Mouse (Mus musculus): ENCODE results near the gene Rad23a.
"Not testable (repeated sequence)": the region's sequence is repeated elsewhere in the genome, so short reads cannot be mapped to it uniquely, and the experiment has no call there.

Rad23a gene

GRCm38 (mm10) chr8:84841514-84841913 is 1.0 kb upstream of the Rad23a start:
- no peak for DNase-seq (ENCODE audit: low spot score in 2 of 2)

- no peak for DNase-seq (ENCODE audit: low spot score in 2 of 2)
These were observed 604 bp downstream of the Rad23a start for GRCm38 (mm10) chr8:84839875-84840247.

- DNase-seq (ENCODE audit: low spot score in 2 of 2) = no peak
These were observed 1.1 kb downstream of the Rad23a start for GRCm38 (mm10) chr8:84839411-84839810.

GRCm38 (mm10) chr8:84838513-84838912 is 2.0 kb downstream of the Rad23a start:
- no peak for DNase-seq (ENCODE audit: low spot score in 2 of 2)

- DNase-seq (ENCODE audit: low spot score in 2 of 2) = no peak
These were observed 2.5 kb downstream of the Rad23a start for GRCm38 (mm10) chr8:84837912-84838470.

GRCm38 (mm10) chr8:84837149-84837911 is 3.1 kb downstream of the Rad23a start:
- DNase-seq (ENCODE audit: low spot score in 2 of 2) = no peak

GRCm38 (mm10) chr8:84834866-84835855 is 5.3 kb downstream of the Rad23a start:
- peak in 1 of 2 experiments; percentile 69 for DNase-seq (ENCODE audit: low spot score in 2 of 2)

- no peak for DNase-seq (ENCODE audit: low spot score in 2 of 2)
These were observed 6.2 kb downstream of the Rad23a start for GRCm38 (mm10) chr8:84834002-84834865.

- no peak for DNase-seq (ENCODE audit: low spot score in 2 of 2)
These were observed 7.4 kb downstream of the Rad23a start for GRCm38 (mm10) chr8:84832759-84833742.

GRCm38 (mm10) chr8:84832034-84832717 is 8.3 kb downstream of the Rad23a start:
- peak; percentile 74 to 77 for DNase-seq (ENCODE audit: low spot score in 2 of 2)

GRCm38 (mm10) chr8:84831490-84831889 is 9.0 kb downstream of the Rad23a start, which contains the start of gene Gadd45gip1:
TSS of gene Gadd45gip1 (plus strand) at chr8:84831522.
- no peak for DNase-seq (ENCODE audit: low spot score in 2 of 2)

GRCm38 (mm10) chr8:84826518-84826917 is 13.9 kb downstream of the Rad23a start:
- not testable (repeated sequence) for DNase-seq (ENCODE audit: low spot score in 2 of 2)

GRCm38 (mm10) chr8:84825636-84826035 is 14.8 kb downstream of the Rad23a start:
- DNase-seq (ENCODE audit: low spot score in 2 of 2) = no peak

GRCm38 (mm10) chr8:84823653-84824052 is 16.8 kb downstream of the Rad23a start:
- DNase-seq (ENCODE audit: low spot score in 2 of 2) = peak in 1 of 2 experiments; percentile 48

- DNase-seq (ENCODE audit: low spot score in 2 of 2) = no peak
These were observed 17.7 kb downstream of the Rad23a start, which contains the start of gene Dand5 for GRCm38 (mm10) chr8:84822723-84823122. TSS of gene Dand5 (minus strand) at chr8:84822823.

GRCm38 (mm10) chr8:84816117-84816516 is 24.3 kb downstream of the Rad23a start:
- DNase-seq (ENCODE audit: low spot score in 2 of 2) = no peak

- peak; percentile 90 to 97 for DNase-seq (ENCODE audit: low spot score in 2 of 2)
These were observed 24.9 kb downstream of the Rad23a start for GRCm38 (mm10) chr8:84815547-84815946.

- DNase-seq (ENCODE audit: low spot score in 2 of 2) = no peak
These were observed 25.7 kb downstream of the Rad23a start for GRCm38 (mm10) chr8:84814555-84815441.

Measured in urinary bladder, postnatal 4 days (tissue).